Mouse (Mus musculus): ENCODE measurements at regions not wholly inside any gene's neighbourhood (a gene's known extent, or its start where the extent isn't known, plus 50 kb on each side); places are given as distances from the start of the nearest gene placed in this dataset.

DNA sequence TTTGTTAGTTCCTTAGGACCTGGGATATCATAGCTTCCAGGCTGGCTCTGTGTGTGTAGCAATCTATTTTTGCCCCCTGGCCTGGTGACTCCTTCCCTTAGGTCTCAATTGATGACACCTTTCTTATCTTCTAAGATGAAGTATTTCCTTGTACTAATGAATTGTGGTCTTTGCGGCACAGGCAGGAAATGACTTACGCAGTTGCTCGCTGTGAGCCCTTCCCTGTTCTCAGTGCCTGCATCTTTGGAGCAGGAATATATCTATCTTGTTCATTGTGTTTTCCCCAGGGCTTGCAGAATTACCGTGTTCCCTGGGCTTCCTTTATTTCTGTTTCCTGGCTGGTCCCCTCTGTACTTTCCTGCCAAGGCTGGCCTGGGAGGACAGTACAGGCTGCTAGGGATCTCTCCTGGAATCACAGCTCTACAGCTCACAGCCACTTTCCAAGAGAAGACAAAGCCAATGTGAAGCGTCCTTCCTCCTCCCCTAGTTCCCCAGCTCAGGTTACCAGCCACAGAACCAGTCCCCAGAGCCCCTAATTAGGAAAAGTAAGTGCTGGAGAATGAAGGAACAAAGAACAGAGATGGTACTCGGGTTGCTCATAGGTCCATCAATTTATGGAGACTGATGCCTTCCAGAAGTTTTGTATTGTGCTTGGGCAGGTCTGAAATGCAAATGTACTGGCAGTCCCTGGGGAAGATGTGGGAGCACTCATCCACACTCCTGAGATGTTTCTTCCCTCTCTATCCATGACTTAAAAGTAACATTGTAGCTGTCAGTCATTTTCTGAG is 119.2 kb upstream of the Eef2kmt start:
- DNase-seq, result peak; percentile 64

- peak; percentile 78 for DNase-seq
Measured at GRCm38 (mm10) chr16:5371175-5371893, 115.6 kb upstream of the Eef2kmt start.

GRCm38 (mm10) chr16:5370496-5370895 is 114.7 kb upstream of the Eef2kmt start:
- peak; percentile 75 for DNase-seq

DNA sequence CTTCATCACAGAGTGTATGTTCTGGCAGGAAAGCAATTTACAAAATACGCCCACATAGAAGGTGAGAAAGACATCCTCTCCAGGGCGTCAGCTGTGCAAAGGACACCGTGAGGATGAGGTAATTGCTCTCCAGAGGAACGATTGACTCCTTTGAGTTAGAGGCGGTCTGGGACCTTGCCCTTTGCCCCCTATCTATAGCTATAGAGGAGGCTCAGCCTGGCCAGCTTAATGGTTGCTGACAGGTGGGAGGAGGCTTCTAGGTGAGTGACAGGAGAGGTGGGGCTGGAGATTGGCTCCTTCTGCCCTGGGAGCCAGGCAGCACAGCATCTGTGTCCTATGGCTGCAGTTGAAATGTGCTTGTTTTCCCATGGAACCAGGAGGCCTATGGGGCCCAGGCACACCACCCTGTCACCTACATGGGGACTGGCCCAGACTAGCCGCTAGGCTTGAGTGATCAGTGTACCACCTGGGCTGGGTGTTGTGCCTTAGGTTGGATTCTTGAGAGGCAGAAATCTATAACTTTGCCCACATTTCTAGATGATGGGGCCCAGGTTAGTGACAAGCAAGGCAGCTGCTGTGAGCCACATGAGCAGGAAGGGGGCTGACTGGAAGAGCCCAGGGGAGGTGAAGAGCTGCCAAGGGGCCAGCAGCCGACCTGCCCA is 113.2 kb upstream of the Eef2kmt start:
- DNase-seq, result no peak

DNA sequence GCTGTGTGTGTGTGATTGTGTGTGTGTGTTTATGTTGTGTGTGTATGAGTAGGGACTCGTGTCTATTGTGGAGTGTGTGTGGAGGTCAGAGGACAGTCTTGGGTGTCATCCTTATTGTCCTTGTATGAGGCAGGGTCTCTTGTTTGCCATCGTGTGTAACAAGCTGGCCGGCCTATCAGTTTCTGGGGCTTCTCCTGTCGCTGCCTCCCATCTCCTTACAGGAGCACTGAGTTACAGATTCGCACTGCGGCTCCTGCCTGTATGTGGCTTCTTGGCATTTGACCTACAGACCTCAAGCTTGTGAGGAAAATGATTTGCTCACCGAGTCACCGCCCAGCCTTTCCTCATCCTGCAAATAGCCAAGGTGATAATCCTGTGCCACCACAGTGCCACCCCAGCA is 112.6 kb upstream of the Eef2kmt start:
- peak; percentile 61 for DNase-seq

- peak; percentile 76 for DNase-seq
Measured at GRCm38 (mm10) chr16:5367581-5368119, 111.9 kb upstream of the Eef2kmt start.

- no peak for DNase-seq
Measured at GRCm38 (mm10) chr16:5366021-5366420, 110.2 kb upstream of the Eef2kmt start.

DNA sequence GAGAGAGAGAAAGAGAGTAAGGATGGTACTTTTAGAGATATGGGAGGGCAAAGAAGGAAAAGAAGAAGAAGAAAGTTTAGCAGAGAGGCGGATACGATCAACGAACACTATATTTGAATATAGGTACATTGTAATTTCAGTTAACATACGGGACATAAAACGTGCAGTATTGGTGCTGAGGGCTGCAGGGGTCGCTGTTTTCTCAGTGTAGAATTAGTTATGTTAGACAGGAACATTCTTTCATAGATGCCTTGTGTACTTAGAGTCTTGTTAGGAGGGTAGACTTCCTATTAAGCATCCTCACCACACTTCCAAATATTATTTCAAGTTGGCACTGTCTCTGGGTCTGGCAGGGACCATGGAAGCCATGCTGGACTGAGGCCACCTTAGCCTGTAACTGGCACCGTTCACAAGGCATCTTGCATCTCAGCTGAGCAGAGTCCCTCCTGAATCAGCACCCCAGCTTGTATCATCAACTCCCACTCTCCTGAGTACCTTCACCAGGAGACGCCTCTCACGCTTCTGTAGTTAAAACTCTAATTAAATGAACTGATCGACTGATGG is 107.3 kb upstream of the Eef2kmt start:
- DNase-seq, result no peak

GRCm38 (mm10) chr16:5359193-5359592 is 103.4 kb upstream of the Eef2kmt start:
- DNase-seq, result no peak

GRCm38 (mm10) chr16:5353881-5354280 is 98.1 kb upstream of the Eef2kmt start:
- no peak for DNase-seq

DNA sequence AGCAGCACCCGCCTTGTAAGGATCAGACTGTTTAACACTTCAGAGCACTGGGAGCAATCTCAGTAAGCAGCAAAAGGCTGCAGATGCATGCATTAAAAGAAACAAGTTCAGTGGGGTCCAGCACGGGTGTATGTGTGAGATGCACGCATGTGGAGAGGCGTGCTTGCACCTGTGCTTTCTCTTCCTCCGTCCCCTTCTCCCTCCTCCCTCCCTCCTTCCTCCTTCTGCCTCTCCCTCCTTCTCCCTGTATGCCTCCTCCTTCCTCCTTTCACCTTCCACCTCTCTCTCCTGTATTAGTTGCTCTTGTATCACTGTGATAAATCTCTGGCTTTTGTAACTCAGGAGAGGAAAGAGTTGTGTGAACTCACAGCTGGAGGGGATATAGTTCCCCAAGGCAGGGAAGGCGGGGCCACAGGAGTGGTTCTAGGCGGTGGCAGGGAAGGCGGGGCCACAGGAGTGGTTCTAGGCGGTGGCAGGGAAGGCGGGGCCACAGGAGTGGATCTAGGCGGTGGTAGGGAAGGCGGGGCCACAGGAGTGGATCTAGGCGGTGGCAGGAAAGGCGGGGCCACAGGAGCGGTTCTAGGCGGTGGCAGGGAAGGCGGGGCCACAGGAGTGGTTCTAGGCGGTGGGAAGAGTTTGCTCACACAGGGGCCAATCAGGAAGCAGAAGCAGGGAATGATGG is 96.2 kb upstream of the Eef2kmt start:
- DNase-seq, result no peak

- no peak for DNase-seq
Measured at GRCm38 (mm10) chr16:5347151-5347550, 91.4 kb upstream of the Eef2kmt start.

GRCm38 (mm10) chr16:5342326-5342725 is 86.5 kb upstream of the Eef2kmt start:
- DNase-seq, result no peak

- DNase-seq, result peak; percentile 64
Measured at GRCm38 (mm10) chr16:5316271-5316670, 60.5 kb upstream of the Eef2kmt start.

GRCm38 (mm10) chr16:5313261-5313660 is 57.5 kb upstream of the Eef2kmt start:
- peak; percentile 75 for DNase-seq

GRCm38 (mm10) chr16:5311456-5311855 is 55.7 kb upstream of the Eef2kmt start:
- peak; percentile 52 for DNase-seq

DNA sequence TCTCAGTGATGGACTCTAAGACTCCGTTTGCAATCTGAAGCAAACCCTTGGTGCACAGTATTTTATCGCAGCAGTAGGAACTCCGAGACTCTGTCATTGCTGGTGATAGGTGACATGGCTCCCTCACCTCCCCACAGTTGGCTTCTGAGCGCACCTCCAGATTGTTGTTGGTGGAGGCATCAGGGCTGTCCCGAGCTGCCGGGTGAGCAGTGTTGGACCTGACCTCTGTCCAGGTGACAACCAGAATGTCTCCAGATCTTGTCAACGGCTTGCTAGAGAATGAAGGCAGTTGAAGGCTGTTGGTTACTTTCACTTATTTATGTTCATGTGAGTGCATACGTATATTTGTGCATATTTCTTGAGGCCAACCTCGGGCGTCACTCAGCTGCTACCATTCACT is 55.0 kb upstream of the Eef2kmt start:
- DNase-seq, result peak; percentile 69

GRCm38 (mm10) chr16:5307761-5308160 is 52.0 kb upstream of the Eef2kmt start:
- peak; percentile 77 for DNase-seq

DNA sequence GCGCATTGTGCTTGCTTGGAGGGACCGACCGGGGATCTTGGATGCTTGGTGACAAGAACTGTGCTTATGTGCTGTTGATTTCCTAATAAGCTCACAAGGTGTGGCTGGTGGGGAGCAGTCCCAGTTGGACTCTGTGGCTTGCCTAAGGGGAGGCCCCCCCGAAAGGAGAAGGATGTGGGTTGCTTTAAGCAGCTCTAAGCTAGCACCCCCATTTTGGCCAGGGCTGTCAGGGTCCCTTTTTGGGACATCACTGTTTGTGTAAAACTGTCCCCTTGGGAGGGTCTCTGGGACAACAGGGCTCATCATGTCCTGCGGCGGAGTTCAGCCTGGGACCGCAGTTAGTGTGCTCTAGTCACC is 51.4 kb upstream of the Eef2kmt start:
- DNase-seq, result peak; percentile 77

DNA sequence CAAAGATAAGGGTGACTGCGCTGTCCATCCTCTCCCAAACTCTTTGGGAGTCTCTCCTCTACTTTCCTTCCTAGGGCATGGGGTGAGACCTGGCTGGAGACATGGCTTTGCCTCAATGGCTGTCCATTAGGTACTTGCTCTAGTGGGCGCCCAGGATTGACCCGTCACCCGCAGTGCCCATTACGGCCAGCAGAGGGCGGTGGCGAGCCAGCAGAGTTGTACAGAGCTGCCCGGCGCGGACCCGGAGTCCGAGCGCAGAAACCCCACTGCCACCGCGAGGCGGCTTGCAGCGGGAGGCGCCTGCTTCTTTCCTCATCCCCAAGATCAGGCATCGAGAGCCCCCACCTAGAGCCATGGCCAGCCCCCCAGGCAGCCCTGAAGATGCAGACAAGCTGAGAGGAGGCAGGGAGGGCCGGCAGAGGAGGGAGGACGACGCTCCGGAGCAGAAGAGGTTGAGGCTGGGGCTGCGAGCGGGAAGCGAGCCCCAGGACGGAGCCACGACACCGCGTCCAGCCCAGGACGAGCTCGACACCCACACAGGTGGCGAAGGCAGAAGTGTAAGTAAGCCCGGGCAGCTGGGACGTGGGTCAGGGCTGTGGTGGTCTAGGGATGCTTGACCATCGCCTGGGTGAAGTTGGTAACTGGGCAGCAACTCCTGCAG is 50.9 kb upstream of the Eef2kmt start:
- peak; percentile 96 for DNase-seq
